Mouse (Mus musculus) bone marrow, adult 2 months (tissue): ENCODE measurements around the gene Dapl1.

Experiments used
- CTCF ChIP-seq: fragments of 200-500 bp; IDR thresholded peaks from 2 replicates; pipeline ENCODE4 v1.5.1; 2011; ENCODE audit warnings: low read length, control low read depth; ENCODE audit not compliant: control insufficient read depth, insufficient read depth
- POLR2A ChIP-seq: fragments of 200-500 bp; IDR thresholded peaks from 2 replicates; pipeline ENCODE4 v1.6.1; 2011; ENCODE audit warnings: low read depth, mild to moderate bottlenecking, control low read depth, low read length, borderline replicate concordance; ENCODE audit not compliant: control insufficient read depth

- TF ChIP-seq CTCF = no peak
- no peak for TF ChIP-seq POLR2A
These were observed 17.4 kb upstream of the Dapl1 start for GRCm38 (mm10) chr2:59467085-59467484.
